Comparison of ENCODE assay signal across 8 mouse cellular contexts in genomic region chr5:64663766-64664165, GRCm38 (mm10).
"Had no signal": no experiment of that assay in that cellular context is flagged by ENCODE, and none has a peak within 500 bp of the region (broad histone marks: within the 10 kb centered on the region; RNA-seq: fewer than 3 reads in every experiment).

No protein-coding gene starts in this region.

- DNase-seq: left cerebral cortex, postnatal 4 days; liver, embryonic 13.5 days; lung, adult 2 months; lung, postnatal 14 days; lung, postnatal 4 days; midbrain, embryonic 14.5 days; thymus, adult 18-20 months; thymus, postnatal 36 days had no signal
